Mouse (Mus musculus): ENCODE results near the gene U2af2.
A peak's percentile ranks its signal among the peaks of the same experiment; 100 is the strongest.

The U2af2 gene

DNA sequence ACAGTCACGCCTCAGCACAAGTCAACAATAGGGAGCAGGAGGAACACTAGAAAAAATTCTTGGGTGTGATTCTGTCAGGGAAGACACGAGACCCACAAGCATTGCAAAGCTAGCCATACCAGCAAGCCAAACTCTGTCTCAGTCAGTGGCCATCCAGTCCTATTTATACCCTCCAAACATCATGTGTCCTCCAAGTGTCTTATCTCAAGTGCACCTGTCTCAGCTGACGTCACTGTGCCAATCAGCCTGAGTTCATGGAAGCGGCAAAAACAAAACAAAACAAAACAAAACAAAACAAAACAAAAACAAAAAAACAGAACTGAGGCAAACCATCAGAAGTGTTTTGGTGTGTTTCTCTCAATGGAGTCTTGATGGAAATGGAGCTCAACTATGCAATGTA, 46.3 kb downstream of the U2af2 start:
- no peak for DNase-seq (ENCODE audit: low read depth in 2 of 2, low spot score in 2 of 2)

DNA sequence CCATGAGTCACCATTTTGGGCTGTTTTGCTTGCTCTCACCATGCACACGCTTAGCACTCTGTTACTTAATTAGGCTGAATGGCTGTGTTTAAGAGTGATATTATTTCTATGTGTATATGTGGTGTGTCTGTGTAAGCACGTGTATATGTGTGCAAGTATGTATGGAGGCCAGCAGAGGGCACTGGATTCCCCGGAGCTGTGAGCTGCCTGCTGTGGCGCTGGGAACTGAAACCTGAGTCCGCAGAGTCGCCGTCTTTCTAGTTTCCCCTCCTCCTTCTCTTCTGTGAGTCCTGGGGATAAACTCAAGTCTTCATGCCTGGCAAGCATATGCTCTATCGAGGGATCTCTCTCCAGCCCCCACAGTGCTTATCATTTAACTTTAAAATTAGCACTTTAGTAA, 47.4 kb downstream of the U2af2 start:
- DNase-seq (ENCODE audit: low read depth in 2 of 2, low spot score in 2 of 2) = no peak

GRCm38 (mm10) chr7:5112701-5113100, 50.8 kb downstream of the U2af2 start:
- no peak for DNase-seq (ENCODE audit: low read depth in 2 of 2, low spot score in 2 of 2)

DNA sequence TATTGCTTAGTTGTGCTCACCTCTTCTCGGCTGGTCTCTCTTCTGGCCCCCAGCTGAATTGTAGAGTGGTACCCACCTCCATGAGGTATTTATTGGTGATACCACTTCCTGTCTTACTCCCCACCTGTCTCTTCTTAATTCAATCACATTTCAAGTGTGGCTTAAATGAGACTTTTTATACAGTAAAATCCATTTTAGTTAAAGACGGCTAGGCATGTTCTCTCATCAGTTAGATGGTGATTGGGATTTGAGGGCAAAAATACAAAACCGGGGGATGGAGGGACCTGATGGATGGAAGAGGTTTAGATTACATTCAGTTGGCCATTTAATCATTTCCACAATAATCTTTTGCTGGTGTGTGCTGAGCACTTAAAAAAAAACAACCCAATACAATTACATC, 54.9 kb downstream of the U2af2 start, which contains the start of gene Rfpl4:
Gene Rfpl4 (minus strand): TSS at position 101 of the 400 bp plus-strand sequence.
- no peak for DNase-seq (ENCODE audit: low read depth in 2 of 2, low spot score in 2 of 2)

DNA sequence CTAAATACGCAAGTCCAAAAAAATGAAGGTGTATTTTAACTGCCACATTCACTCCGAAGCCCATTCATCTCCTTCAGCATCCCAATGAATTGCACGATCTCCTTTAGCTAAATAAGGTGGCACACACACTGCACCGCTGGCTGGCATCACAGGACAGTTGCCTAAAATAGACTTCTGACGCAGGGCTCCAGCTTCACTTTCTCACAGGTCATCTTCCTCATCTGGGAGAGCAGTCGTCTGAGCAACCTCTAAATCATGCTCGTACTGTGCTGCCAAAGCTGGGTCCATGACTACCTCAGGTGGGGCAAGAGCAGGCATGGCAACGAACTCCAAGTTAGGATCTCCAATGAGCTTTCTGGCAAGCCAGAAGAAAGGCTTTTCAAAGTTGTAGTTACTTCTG, 63.1 kb downstream of the U2af2 start:
- no peak for DNase-seq (ENCODE audit: low read depth in 2 of 2, low spot score in 2 of 2)

DNA sequence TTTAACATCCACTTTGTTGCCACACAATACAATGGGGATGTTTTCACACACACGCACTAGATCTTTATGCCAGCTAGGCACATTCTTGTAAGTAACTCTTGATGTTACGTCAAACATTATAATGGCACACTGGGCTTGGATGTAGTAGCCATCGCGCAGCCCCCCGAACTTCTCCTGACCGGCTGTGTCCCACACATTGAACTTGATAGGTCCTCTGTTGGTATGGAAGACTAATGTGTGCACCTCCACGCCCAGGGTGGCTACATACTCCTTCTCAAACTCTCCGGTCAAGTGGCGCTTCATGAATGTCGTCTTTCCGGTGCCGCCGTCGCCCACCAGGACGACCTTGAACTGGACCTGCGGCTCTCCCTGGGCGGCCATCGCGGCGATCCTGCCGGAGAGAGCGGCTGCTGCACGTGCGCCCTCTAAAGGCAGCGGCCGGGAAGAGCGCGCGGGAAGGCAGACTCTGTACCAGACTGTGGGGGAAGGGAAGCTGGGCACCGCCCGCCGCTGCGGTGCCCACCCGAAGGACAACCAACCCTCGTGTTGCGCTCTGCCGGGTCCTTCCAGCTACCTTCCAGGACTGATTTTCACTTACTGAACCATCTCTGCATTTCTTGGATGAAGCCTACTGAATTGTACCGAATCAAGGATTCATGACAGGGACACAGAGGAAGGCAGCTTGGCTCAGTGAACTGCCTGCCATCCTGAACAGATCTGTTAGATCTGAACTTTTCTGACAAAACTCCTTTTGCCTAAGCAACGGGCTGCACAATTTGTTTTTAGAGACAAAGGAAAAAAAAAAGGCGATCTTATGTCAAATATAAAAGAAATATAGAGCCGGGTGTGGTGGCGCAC, 63.8 kb downstream of the U2af2 start, which contains the start of gene Rasl2-9:
Gene Rasl2-9 (minus strand): TSS at position 402 of the 858 bp plus-strand sequence.
- DNase-seq (ENCODE audit: low read depth in 2 of 2, low spot score in 2 of 2) = peak; percentile 8 to 23
